Mouse (Mus musculus) thymus, adult 2 months (tissue): Measurements from ENCODE around the gene Ift172. TPM values are rescaled to one million over a fixed set of nuclear protein-coding genes. Genes with fewer than 3 reads are reported as not detected.

Experiments
- DNase-seq: peaks from one replicate; pipeline ENCODE4 v3.0.0; 2021
- H3K27ac ChIP-seq: fragments of 200-500 bp; 2 replicates; pipeline ENCODE4 v1.5.1; 2012; ENCODE audit warnings: low read length, control low read depth; ENCODE audit not compliant: control insufficient read depth, insufficient read depth
- H3K27me3 ChIP-seq: fragments of 200-500 bp; 2 replicates; pipeline ENCODE4 v1.6.1; 2012; ENCODE audit warnings: mild to moderate bottlenecking, low read length, moderate library complexity, mixed read lengths; ENCODE audit not compliant: control insufficient read depth, insufficient read depth
- H3K36me3 ChIP-seq: fragments of 200-500 bp; 2 replicates; pipeline ENCODE4 v1.6.1; 2012; ENCODE audit warnings: mild to moderate bottlenecking, low read length, moderate library complexity; ENCODE audit not compliant: control insufficient read depth, insufficient read depth
- H3K4me1 ChIP-seq: fragments of 200-500 bp; replicated peaks from 2 replicates; pipeline ENCODE4 v1.6.1; 2012; ENCODE audit warnings: low read length; ENCODE audit not compliant: control insufficient read depth, insufficient read depth
- H3K4me3 ChIP-seq: fragments of 200-500 bp; 2 replicates; pipeline ENCODE4 v1.5.1; 2012; ENCODE audit warnings: mild to moderate bottlenecking, low read length, control low read depth, moderate library complexity; ENCODE audit not compliant: control insufficient read depth, insufficient read depth
- CTCF ChIP-seq: fragments of 200-500 bp; IDR thresholded peaks from 2 replicates; pipeline ENCODE4 v1.5.1; 2012; ENCODE audit warnings: mild to moderate bottlenecking, control low read depth, low read length, moderate library complexity, borderline replicate concordance; ENCODE audit not compliant: control insufficient read depth, poor library complexity, insufficient read depth; ENCODE audit errors: extremely low read depth
- POLR2A ChIP-seq: fragments of 200-500 bp; IDR thresholded peaks from 2 replicates; pipeline ENCODE4 v1.6.1; 2012; ENCODE audit warnings: mild to moderate bottlenecking, low read length, control low read depth, moderate library complexity; ENCODE audit not compliant: control insufficient read depth, poor library complexity, insufficient read depth; ENCODE audit errors: extremely low read depth
- WGBS: fragments of 180-500 bp; shearing (Covaris S2); methylation state at CpG from one replicate; pipeline ENCODE4 v1.1.7; 2018; 5-methylcytosine and 5-hydroxymethylcytosine counted together
- polyA plus RNA-seq: library from polyadenylated mRNA; depleted of rRNA; stranded (reverse); fragments of >200 nt; gene quantifications from 2 replicates; pipeline ENCODE4 v1.2.3, GENCODE M21; 2012; rRNA removed

Ift172 gene
- polyA plus RNA-seq, result 19.1 and 21.6 TPM in 2 replicates

DNA sequence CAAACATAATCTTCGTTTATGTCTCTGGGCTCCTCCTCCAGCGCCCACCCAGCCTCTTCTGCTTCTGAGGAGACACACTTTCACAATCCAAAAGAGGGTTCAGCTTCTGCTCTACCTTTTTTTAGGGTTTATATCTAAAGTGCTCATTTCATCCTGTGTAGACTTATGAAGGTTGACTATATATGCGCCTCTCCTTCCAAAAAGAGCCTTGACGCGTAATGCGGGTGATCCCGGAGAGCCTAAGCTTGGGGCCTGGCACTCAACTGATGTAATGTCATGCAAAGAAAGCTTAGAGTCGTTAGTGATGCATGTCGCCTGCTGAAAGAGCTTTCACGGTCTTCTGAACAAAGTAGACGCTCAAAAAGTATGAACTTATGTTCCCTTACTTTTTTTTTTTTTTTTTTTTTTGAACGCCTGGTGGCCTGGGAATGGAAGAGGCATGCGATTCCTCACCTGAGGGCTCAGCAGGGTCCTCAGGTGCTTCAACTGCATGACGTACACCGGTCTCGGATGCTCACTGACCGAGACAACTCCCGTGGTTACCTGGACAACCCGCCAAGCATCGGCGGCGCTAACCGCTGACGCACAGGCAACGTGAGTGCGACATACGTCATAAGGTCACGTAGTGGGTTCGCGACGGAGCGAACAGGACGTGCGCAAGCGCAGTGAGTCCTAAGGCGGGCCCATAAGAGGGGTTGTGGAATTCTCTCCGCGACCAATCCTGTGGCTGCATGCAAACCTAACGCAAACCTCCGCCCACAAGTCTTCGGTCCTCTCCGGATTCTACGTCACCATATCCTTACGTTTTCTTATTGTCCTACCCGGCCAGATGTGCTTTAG is at the start of gene Ift172:
Gene Ift172, minus strand, starts transcription at position 596 of the 840 bp plus-strand sequence.
- peak; percentile 93 for DNase-seq
- peak within 1 kb of the TSS; percentile 52 for H3K27ac ChIP-seq
- no peaks in the 10 kb centered on the region for H3K36me3 ChIP-seq
- peaks cover 9% of the 10 kb centered on the region for H3K4me1 ChIP-seq
- 3% methylated on average over 45 of the region's 45 CpGs for WGBS
- peak; percentile 37; the same call in 1 of the 2 replicates for TF ChIP-seq POLR2A
- peak; percentile 65; the same call in 1 of the 2 replicates for TF ChIP-seq CTCF
- peaks cover 7% of the 10 kb centered on the region for H3K27me3 ChIP-seq
- H3K4me3 ChIP-seq, result peak within 1 kb of the TSS; percentile 58

DNA sequence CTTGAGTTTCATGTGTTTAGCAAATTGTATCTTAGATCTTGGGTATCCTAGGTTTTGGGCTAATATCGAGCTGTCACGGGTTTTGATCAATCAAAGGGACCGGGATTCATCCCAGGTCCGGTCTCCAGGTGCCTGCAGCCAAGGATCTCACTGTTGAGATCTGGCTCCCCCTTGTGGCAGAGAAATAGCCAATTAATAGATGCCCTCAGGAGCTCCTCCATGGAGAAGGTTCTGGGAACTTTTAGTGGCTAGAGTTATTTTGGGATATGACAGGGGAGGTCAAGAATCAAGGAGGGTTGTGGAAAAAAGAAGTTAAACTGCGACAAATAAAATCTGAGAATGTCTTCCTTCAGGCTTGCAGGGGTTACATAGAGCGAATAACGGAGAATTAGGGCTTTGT is 37.3 kb upstream of the Ift172 start:
- TF ChIP-seq POLR2A (no peak), CTCF (no peak)
- Histone ChIP-seq H3K36me3 (no peaks in the 10 kb centered on the region), H3K27ac (no peak overlapping the region), H3K27me3 (no peaks in the 10 kb centered on the region), H3K4me1 (no peaks in the 10 kb centered on the region), H3K4me3 (no peak overlapping the region)
- peak; percentile 48 for DNase-seq
- 37% methylated on average over 7 of the region's 7 CpGs for WGBS

DNA sequence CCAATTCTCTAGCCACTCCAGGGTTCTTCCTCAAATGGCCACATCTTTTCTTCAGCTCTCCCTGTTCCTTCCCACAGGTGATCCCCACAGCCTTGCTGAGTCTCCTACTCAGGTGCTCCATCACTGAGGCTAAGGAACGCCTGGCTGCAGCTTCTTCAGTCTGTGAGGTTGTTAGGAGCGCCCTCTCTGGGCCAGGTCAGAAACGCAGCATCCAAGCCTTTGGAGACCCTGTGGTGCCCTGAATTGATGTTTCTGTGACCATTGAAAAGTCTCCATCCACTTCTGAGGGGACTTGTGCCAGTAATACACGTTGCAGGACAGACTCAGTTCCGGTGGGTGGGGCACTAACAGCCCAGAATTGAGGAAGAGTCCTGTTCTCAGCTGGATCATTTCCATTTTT is 35.9 kb upstream of the Ift172 start:
- TF ChIP-seq CTCF, result 0 out of 2 replicates have a peak, but pooled peaks have one; percentile 15
- no peak for TF ChIP-seq POLR2A
- Histone ChIP-seq H3K4me3 (no peak overlapping the region), H3K36me3 (no peaks in the 10 kb centered on the region), H3K27ac (no peak overlapping the region), H3K4me1 (no peaks in the 10 kb centered on the region), H3K27me3 (no peaks in the 10 kb centered on the region)
- WGBS, result 17% methylated on average over 5 of the region's 5 CpGs
- DNase-seq, result peak; percentile 16

DNA sequence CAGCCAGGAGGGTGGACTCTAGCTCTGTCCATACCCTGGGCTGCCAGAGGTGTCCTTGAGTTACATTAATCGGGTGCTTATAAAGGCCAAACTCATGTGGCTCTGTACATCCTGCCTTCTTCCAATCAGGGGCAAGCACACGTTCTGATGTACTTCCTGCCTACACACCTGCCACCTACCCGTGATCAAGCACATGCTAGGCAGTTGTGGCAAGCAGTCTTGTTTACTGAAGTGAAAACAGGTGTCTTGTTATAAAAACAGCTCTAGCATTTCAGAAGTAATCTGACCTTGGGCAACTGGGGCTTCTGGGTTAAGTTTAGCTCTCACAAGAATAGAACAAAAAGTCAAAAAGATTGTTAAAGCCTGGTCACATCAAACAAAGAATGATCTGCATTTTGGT is 33.2 kb upstream of the Ift172 start:
- DNase-seq, result no peak
- TF ChIP-seq CTCF, result no peak
- no peak for TF ChIP-seq POLR2A
- no peaks in the 10 kb centered on the region for H3K4me1 ChIP-seq
- no peak overlapping the region for H3K27ac ChIP-seq
- no peaks in the 10 kb centered on the region for H3K36me3 ChIP-seq
- no peaks in the 10 kb centered on the region for H3K27me3 ChIP-seq
- H3K4me3 ChIP-seq, result no peak overlapping the region
- 45% methylated on average over 3 of the region's 3 CpGs for WGBS

DNA sequence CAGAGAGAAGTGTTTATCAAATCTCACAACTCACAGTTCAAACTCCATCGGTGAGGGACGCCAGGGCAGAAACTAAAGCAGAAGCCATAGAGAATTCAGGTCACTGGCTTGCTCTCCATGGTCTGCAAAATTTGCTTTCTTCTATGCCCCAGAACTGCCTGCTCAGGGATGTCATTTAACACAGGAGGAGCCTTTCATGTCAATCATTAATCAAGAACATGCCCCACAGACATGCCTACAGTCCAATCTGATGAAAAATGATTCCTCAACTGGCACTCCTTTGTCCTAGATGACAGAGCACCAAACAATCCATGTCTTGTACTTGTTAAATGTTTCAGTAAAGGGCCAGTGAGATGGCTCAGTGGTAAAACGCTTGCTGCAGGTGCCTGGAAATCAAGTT is 31.9 kb upstream of the Ift172 start:
- Histone ChIP-seq H3K4me3 (no peak overlapping the region), H3K27me3 (no peaks in the 10 kb centered on the region), H3K4me1 (no peaks in the 10 kb centered on the region), H3K36me3 (no peaks in the 10 kb centered on the region), H3K27ac (no peak overlapping the region)
- DNase-seq, result no peak
- WGBS, result 90% methylated on average over 3 of the region's 3 CpGs
- TF ChIP-seq POLR2A (no peak), CTCF (no peak)

DNA sequence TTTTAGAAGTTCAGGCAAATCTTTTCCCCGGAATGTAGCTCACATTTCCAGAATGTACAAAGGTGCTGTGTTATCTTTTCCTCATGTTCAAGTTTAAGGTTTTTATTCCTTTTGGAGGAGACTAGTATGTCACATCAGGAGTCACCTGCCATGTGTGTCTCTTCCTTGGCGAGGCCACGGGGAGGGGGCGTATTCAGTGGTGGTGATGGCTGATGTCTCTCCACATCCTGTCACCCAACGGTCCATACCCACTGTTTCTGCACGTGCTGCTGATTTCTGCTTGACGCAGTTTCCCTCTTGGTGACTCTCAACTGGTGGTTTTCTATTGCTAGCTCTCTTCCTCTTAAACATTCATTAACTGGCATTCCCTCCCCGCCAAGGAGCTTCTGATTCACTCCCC is 21.9 kb upstream of the Ift172 start:
- Histone ChIP-seq H3K27me3 (no peaks in the 10 kb centered on the region), H3K4me3 (no peak overlapping the region), H3K27ac (no peak overlapping the region), H3K36me3 (no peaks in the 10 kb centered on the region), H3K4me1 (peaks cover 7% of the 10 kb centered on the region; the same call in 1 of the 2 replicates)
- 22% methylated on average over 8 of the region's 8 CpGs for WGBS
- peak; percentile 26 for DNase-seq
- no peak for TF ChIP-seq CTCF
- no peak for TF ChIP-seq POLR2A

DNA sequence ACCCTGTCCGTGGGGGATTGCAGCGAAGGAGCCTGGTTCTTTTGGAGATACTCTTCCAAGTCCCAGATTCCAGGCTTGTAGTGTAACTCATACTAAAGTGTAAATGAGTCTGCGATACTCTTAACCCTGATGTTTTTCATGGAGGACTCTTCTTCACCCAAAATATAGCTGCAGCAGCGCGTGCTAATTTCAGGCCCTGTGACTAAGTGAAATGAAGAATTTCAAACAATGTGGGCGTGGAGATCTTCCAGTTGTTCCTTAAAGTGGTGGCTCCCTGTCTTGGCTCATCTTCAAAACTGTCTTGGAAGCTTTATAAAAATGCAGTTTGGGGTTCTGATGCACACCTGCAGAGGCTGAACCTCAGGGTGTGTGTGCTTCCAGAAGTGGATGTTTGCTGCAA is 12.2 kb upstream of the Ift172 start:
- WGBS, result 88% methylated on average over 6 of the region's 6 CpGs

More for the DNA sequence above, 12.2 kb upstream of the Ift172 start:
- H3K4me1 ChIP-seq, result no peaks in the 10 kb centered on the region
- H3K27me3 ChIP-seq, result no peaks in the 10 kb centered on the region; the same call in 1 of the 2 replicates
- H3K36me3 ChIP-seq, result no peaks in the 10 kb centered on the region
- DNase-seq, result no peak
- H3K4me3 ChIP-seq, result no peak overlapping the region
- TF ChIP-seq POLR2A, result no peak
- TF ChIP-seq CTCF, result no peak
- no peak overlapping the region for H3K27ac ChIP-seq
